Mouse (Mus musculus) thymus, adult 2 months (tissue): Measurements from ENCODE around the gene Aldh2. TPM values are rescaled to one million over a fixed set of nuclear protein-coding genes. Genes with fewer than 3 reads are reported as not detected.
"Not testable (repeated sequence)": the region's sequence is repeated elsewhere in the genome, so short reads cannot be mapped to it uniquely, and the experiment has no call there.

Experiments
- DNase-seq: peaks from one replicate; pipeline ENCODE4 v3.0.0; 2021
- H3K27ac ChIP-seq: fragments of 200-500 bp; 2 replicates; pipeline ENCODE4 v1.5.1; 2012; ENCODE audit warnings: low read length, control low read depth; ENCODE audit not compliant: control insufficient read depth, insufficient read depth
- H3K27me3 ChIP-seq: fragments of 200-500 bp; 2 replicates; pipeline ENCODE4 v1.6.1; 2012; ENCODE audit warnings: mild to moderate bottlenecking, low read length, moderate library complexity, mixed read lengths; ENCODE audit not compliant: control insufficient read depth, insufficient read depth
- H3K36me3 ChIP-seq: fragments of 200-500 bp; 2 replicates; pipeline ENCODE4 v1.6.1; 2012; ENCODE audit warnings: mild to moderate bottlenecking, low read length, moderate library complexity; ENCODE audit not compliant: control insufficient read depth, insufficient read depth
- H3K4me1 ChIP-seq: fragments of 200-500 bp; replicated peaks from 2 replicates; pipeline ENCODE4 v1.6.1; 2012; ENCODE audit warnings: low read length; ENCODE audit not compliant: control insufficient read depth, insufficient read depth
- H3K4me3 ChIP-seq: fragments of 200-500 bp; 2 replicates; pipeline ENCODE4 v1.5.1; 2012; ENCODE audit warnings: mild to moderate bottlenecking, low read length, control low read depth, moderate library complexity; ENCODE audit not compliant: control insufficient read depth, insufficient read depth
- CTCF ChIP-seq: fragments of 200-500 bp; IDR thresholded peaks from 2 replicates; pipeline ENCODE4 v1.5.1; 2012; ENCODE audit warnings: mild to moderate bottlenecking, control low read depth, low read length, moderate library complexity, borderline replicate concordance; ENCODE audit not compliant: control insufficient read depth, poor library complexity, insufficient read depth; ENCODE audit errors: extremely low read depth
- POLR2A ChIP-seq: fragments of 200-500 bp; IDR thresholded peaks from 2 replicates; pipeline ENCODE4 v1.6.1; 2012; ENCODE audit warnings: mild to moderate bottlenecking, low read length, control low read depth, moderate library complexity; ENCODE audit not compliant: control insufficient read depth, poor library complexity, insufficient read depth; ENCODE audit errors: extremely low read depth
- WGBS: fragments of 180-500 bp; shearing (Covaris S2); methylation state at CpG from one replicate; pipeline ENCODE4 v1.1.7; 2018; 5-methylcytosine and 5-hydroxymethylcytosine counted together
- polyA plus RNA-seq: library from polyadenylated mRNA; depleted of rRNA; stranded (reverse); fragments of >200 nt; gene quantifications from 2 replicates; pipeline ENCODE4 v1.2.3, GENCODE M21; 2012

The Aldh2 gene
- polyA plus RNA-seq, 1 experiment: 203 TPM

GRCm38 (mm10) chr5:121623241-121623640, 29.6 kb upstream of the Aldh2 start:
- TF ChIP-seq CTCF (no peak), POLR2A (no peak)
- 99% methylated on average over 3 of the region's 3 CpGs for WGBS
- peaks cover 2% of the 10 kb centered on the region; the same call in 1 of the 2 replicates for H3K4me1 ChIP-seq
- no peaks in the 10 kb centered on the region for H3K27me3 ChIP-seq
- DNase-seq: no peak
- H3K27ac ChIP-seq: no peak overlapping the region
- H3K36me3 ChIP-seq: no peaks in the 10 kb centered on the region
- H3K4me3 ChIP-seq: no peak overlapping the region

- no peak for DNase-seq
- Histone ChIP-seq H3K27me3 (no peaks in the 10 kb centered on the region), H3K4me3 (no peak overlapping the region), H3K4me1 (peaks cover 2% of the 10 kb centered on the region; the same call in 1 of the 2 replicates), H3K27ac (no peak overlapping the region), H3K36me3 (no peaks in the 10 kb centered on the region)
- TF ChIP-seq POLR2A (no peak), CTCF (no peak)
- WGBS: over 99% methylated on average over 5 of the region's 5 CpGs
These were observed 27.5 kb upstream of the Aldh2 start for GRCm38 (mm10) chr5:121621102-121621501.

GRCm38 (mm10) chr5:121618592-121619513, 25.2 kb upstream of the Aldh2 start, which contains the start of gene Acad12:
Gene Acad12, minus strand, starts transcription at chr5:121618938.
- WGBS: under 1% methylated on average over 57 of the region's 58 CpGs
- Histone ChIP-seq H3K4me1 (peaks cover 2% of the 10 kb centered on the region; the same call in 1 of the 2 replicates), H3K27ac (no peak within 1 kb of the TSS), H3K36me3 (no peaks in the 10 kb centered on the region), H3K4me3 (peak within 1 kb of the TSS; percentile 97), H3K27me3 (no peaks in the 10 kb centered on the region)
- peak; percentile 68 for DNase-seq
- TF ChIP-seq CTCF (no peak), POLR2A (peak; percentile 96)

DNA sequence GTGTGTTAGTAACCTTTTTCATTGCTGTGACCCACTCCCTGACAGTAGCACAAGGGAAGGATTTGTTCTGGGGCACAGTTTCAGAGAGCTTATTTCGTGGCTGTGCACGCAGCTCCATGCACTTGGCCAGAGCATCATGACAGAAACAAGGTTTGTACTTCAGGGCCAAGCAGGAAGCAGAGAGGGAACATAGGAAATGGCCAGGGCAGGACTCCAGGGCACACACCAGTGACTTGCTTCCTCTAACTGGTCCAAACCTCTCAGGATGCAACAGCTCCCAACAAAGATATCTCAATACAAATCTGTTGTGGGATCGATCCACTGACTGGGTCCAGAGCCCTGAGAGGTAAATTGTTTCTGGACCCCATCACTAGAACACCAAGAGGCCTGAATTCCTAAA, 21.3 kb upstream of the Aldh2 start:
- not testable (repeated sequence) for H3K36me3 ChIP-seq, H3K4me3 ChIP-seq, H3K27ac ChIP-seq, H3K4me1 ChIP-seq, H3K27me3 ChIP-seq, DNase-seq
- WGBS: 67% methylated on average over 3 of the region's 3 CpGs

DNA sequence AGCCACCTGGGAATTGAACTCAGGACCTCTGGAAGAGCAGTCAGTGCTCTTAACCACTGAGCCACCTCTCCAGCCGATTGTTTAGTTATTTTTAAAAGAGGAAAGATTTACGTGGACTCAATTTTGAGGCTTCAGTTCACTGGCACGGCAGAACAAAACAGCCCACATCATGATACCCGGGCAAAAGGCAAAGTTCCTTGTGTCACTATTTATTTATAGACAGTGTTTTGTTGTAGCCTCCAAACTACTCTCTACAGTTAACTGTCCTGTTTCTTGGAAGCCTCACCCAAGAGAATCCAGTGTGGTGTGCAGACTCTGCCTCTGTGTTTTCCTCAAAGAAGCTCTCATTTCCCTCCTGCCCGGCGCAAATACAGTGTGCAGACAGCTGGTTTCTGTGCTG, 18.4 kb upstream of the Aldh2 start:
- no peaks in the 10 kb centered on the region for H3K4me1 ChIP-seq
- no peak for TF ChIP-seq CTCF
- no peak for TF ChIP-seq POLR2A
- H3K36me3 ChIP-seq: no peaks in the 10 kb centered on the region
- no peak for DNase-seq
- 90% methylated on average over 6 of the region's 6 CpGs for WGBS
- no peak overlapping the region for H3K27ac ChIP-seq
- H3K27me3 ChIP-seq: no peaks in the 10 kb centered on the region
- H3K4me3 ChIP-seq: no peak overlapping the region

- H3K4me3 ChIP-seq, H3K27me3 ChIP-seq, H3K36me3 ChIP-seq, DNase-seq, H3K4me1 ChIP-seq, H3K27ac ChIP-seq: not testable (repeated sequence)
- 72% methylated on average over 8 of the region's 8 CpGs for WGBS
These were observed 16.0 kb upstream of the Aldh2 start for GRCm38 (mm10) chr5:121609556-121610135.
